Mouse (Mus musculus): ENCODE measurements around the gene Krt19. TPM values are rescaled to one million over a fixed set of nuclear protein-coding genes. Genes with fewer than 3 reads are reported as not detected.

The Krt19 gene
- polyA plus RNA-seq, 1 experiment from 2014 or later, result 533 TPM

GRCm38 (mm10) chr11:100102693-100103429, 45.6 kb downstream of the Krt19 start:
- ATAC-seq, result no peak

GRCm38 (mm10) chr11:100100391-100100790, 48.1 kb downstream of the Krt19 start:
- no peak overlapping the region for H3K27ac ChIP-seq (ENCODE audit: low read depth, low read length)
- H3K4me3 ChIP-seq (ENCODE audit: low read depth, low read length), result no peak overlapping the region
- no peaks in the 10 kb centered on the region for H3K4me1 ChIP-seq (replicated peaks; ENCODE audit: control insufficient read depth, insufficient read depth, low read length)
- no peak for ATAC-seq
- H3K36me3 ChIP-seq (ENCODE audit: control insufficient read depth, insufficient read depth), result no peaks in the 10 kb centered on the region
- TF ChIP-seq CTCF (IDR thresholded peaks at IDR 0.05; ENCODE audit: low read depth), result no peak
- no peaks in the 10 kb centered on the region for H3K9me3 ChIP-seq (ENCODE audit: control insufficient read depth)
- H3K4me2 ChIP-seq (replicated peaks; ENCODE audit: low read depth), result no peak overlapping the region
- no peak overlapping the region for H3K9ac ChIP-seq (ENCODE audit: low read depth, low read length)
- H3K27me3 ChIP-seq (replicated peaks; ENCODE audit: control insufficient read depth, insufficient read depth, low read length), result no peaks in the 10 kb centered on the region
- 85% methylated on average over 4 of the region's 4 CpGs for WGBS

More at GRCm38 (mm10) chr11:100102693-100103429, 45.6 kb downstream of the Krt19 start:
- no peak overlapping the region for H3K27ac ChIP-seq (ENCODE audit: low read depth, low read length)
- H3K4me3 ChIP-seq (ENCODE audit: low read depth, low read length), result no peak overlapping the region
- 73% methylated on average over 15 of the region's 15 CpGs for WGBS
- no peak overlapping the region for H3K9ac ChIP-seq (ENCODE audit: low read depth, low read length)
- no peaks in the 10 kb centered on the region for H3K9me3 ChIP-seq (ENCODE audit: control insufficient read depth)
- TF ChIP-seq CTCF (IDR thresholded peaks at IDR 0.05; ENCODE audit: low read depth), result no peak
- no peaks in the 10 kb centered on the region for H3K27me3 ChIP-seq (replicated peaks; ENCODE audit: control insufficient read depth, insufficient read depth, low read length)
- no peaks in the 10 kb centered on the region for H3K36me3 ChIP-seq (ENCODE audit: control insufficient read depth, insufficient read depth)
- H3K4me2 ChIP-seq (replicated peaks; ENCODE audit: low read depth), result no peak overlapping the region
- H3K4me1 ChIP-seq (replicated peaks; ENCODE audit: control insufficient read depth, insufficient read depth, low read length), result no peaks in the 10 kb centered on the region

GRCm38 (mm10) chr11:100097819-100098218, 50.6 kb downstream of the Krt19 start:
- no peaks in the 10 kb centered on the region for H3K36me3 ChIP-seq (ENCODE audit: control insufficient read depth, insufficient read depth)
- TF ChIP-seq CTCF (IDR thresholded peaks at IDR 0.05; ENCODE audit: low read depth), result no peak
- ATAC-seq, result 0 out of 2 replicates have a peak, but pooled peaks have one; percentile 6
- H3K27me3 ChIP-seq (replicated peaks; ENCODE audit: control insufficient read depth, insufficient read depth, low read length), result no peaks in the 10 kb centered on the region
- H3K4me2 ChIP-seq (replicated peaks; ENCODE audit: low read depth), result no peak overlapping the region
- H3K9ac ChIP-seq (ENCODE audit: low read depth, low read length), result no peak overlapping the region
- no peaks in the 10 kb centered on the region for H3K4me1 ChIP-seq (replicated peaks; ENCODE audit: control insufficient read depth, insufficient read depth, low read length)
- H3K27ac ChIP-seq (ENCODE audit: low read depth, low read length), result no peak overlapping the region
- no peaks in the 10 kb centered on the region for H3K9me3 ChIP-seq (ENCODE audit: control insufficient read depth)
- WGBS, result 70% methylated on average over 9 of the region's 9 CpGs
- H3K4me3 ChIP-seq (ENCODE audit: low read depth, low read length), result no peak overlapping the region

- H3K27ac ChIP-seq (ENCODE audit: low read depth, low read length), result no peak within 1 kb of the TSS
- no peaks in the 10 kb centered on the region for H3K27me3 ChIP-seq (replicated peaks; ENCODE audit: control insufficient read depth, insufficient read depth, low read length)
- no peak for ATAC-seq
- no peaks in the 10 kb centered on the region for H3K4me1 ChIP-seq (replicated peaks; ENCODE audit: control insufficient read depth, insufficient read depth, low read length)
- no peak within 1 kb of the TSS for H3K4me3 ChIP-seq (ENCODE audit: low read depth, low read length)
- TF ChIP-seq CTCF (IDR thresholded peaks at IDR 0.05; ENCODE audit: low read depth), result no peak
- 83% methylated on average over 9 of the region's 9 CpGs for WGBS
- no peak within 1 kb of the TSS for H3K9ac ChIP-seq (ENCODE audit: low read depth, low read length)
- H3K36me3 ChIP-seq (ENCODE audit: control insufficient read depth, insufficient read depth), result no peaks in the 10 kb centered on the region
- no peaks in the 10 kb centered on the region for H3K9me3 ChIP-seq (ENCODE audit: control insufficient read depth)
- no peak within 1 kb of the TSS for H3K4me2 ChIP-seq (replicated peaks; ENCODE audit: low read depth)
Measured at GRCm38 (mm10) chr11:100096141-100096540, 52.3 kb downstream of the Krt19 start, which contains the start of gene Krt35. Gene Krt35, minus strand, starts transcription at chr11:100096241.

Other genes starting within 250 kb of the Krt19 start
- gene Krtap31-1, start 240.7 kb downstream of the Krt19 start, polyA plus RNA-seq (2015; fragmentation: Nextera tagmentation; extraction: Ambion mirVana), result not detected in 2 replicates
- not detected in 2 replicates for gene Gm11565, start 233.9 kb downstream of the Krt19 start, polyA plus RNA-seq (2015; fragmentation: Nextera tagmentation; extraction: Ambion mirVana)
- gene Krtap31-2, start 212.4 kb downstream of the Krt19 start, polyA plus RNA-seq (2015; fragmentation: Nextera tagmentation; extraction: Ambion mirVana), result not detected in 2 replicates
- gene Krtap9-5, start 200.2 kb downstream of the Krt19 start, polyA plus RNA-seq (2015; fragmentation: Nextera tagmentation; extraction: Ambion mirVana), result not detected in 2 replicates
- gene Krtap29-1, start 169.6 kb downstream of the Krt19 start, polyA plus RNA-seq (2015; fragmentation: Nextera tagmentation; extraction: Ambion mirVana), result not detected in 2 replicates
- gene Krtap16-1, start 162.1 kb downstream of the Krt19 start, polyA plus RNA-seq (2015; fragmentation: Nextera tagmentation; extraction: Ambion mirVana), result not detected in 2 replicates
- gene Krtap17-1, start 154.7 kb downstream of the Krt19 start, polyA plus RNA-seq (2015; fragmentation: Nextera tagmentation; extraction: Ambion mirVana), result 0.16 TPM in 1 of 2 replicates, not detected in the other
- gene Krt33a, start 132.5 kb downstream of the Krt19 start, polyA plus RNA-seq (2015; fragmentation: Nextera tagmentation; extraction: Ambion mirVana), result not detected in 2 replicates
- gene Krt33b, start 118.8 kb downstream of the Krt19 start, polyA plus RNA-seq (2015; fragmentation: Nextera tagmentation; extraction: Ambion mirVana), result not detected in 2 replicates
- gene Krt34, start 107.1 kb downstream of the Krt19 start, polyA plus RNA-seq (2015; fragmentation: Nextera tagmentation; extraction: Ambion mirVana), result not detected in 2 replicates
- gene Krt31, start 98.1 kb downstream of the Krt19 start, polyA plus RNA-seq (2015; fragmentation: Nextera tagmentation; extraction: Ambion mirVana), result 0.07 TPM in 1 of 2 replicates, not detected in the other
- not detected in 2 replicates for gene Krt32, start 60.4 kb downstream of the Krt19 start, polyA plus RNA-seq (2015; fragmentation: Nextera tagmentation; extraction: Ambion mirVana)
- 0.26 and 0.44 TPM in 2 replicates for gene Krt35, start 52.4 kb downstream of the Krt19 start, polyA plus RNA-seq (2015; fragmentation: Nextera tagmentation; extraction: Ambion mirVana)
- 0.09 and 0.16 TPM in 2 replicates for gene Krt36, start 43.0 kb downstream of the Krt19 start, polyA plus RNA-seq (2015; fragmentation: Nextera tagmentation; extraction: Ambion mirVana)
- gene Krt13, start 27.1 kb downstream of the Krt19 start, polyA plus RNA-seq (2015; fragmentation: Nextera tagmentation; extraction: Ambion mirVana), result not detected in 2 replicates
- 1.2 and 1.5 TPM in 2 replicates for gene Krt15, start 12.7 kb downstream of the Krt19 start, polyA plus RNA-seq (2015; fragmentation: Nextera tagmentation; extraction: Ambion mirVana)
- gene Krt9, start 44.6 kb upstream of the Krt19 start, polyA plus RNA-seq (2015; fragmentation: Nextera tagmentation; extraction: Ambion mirVana), result not detected in 2 replicates
- 8.9 and 10.0 TPM in 2 replicates for gene Krt14, start 58.9 kb upstream of the Krt19 start, polyA plus RNA-seq (2015; fragmentation: Nextera tagmentation; extraction: Ambion mirVana)
- not detected in 2 replicates for gene Krt16, start 100.2 kb upstream of the Krt19 start, polyA plus RNA-seq (2015; fragmentation: Nextera tagmentation; extraction: Ambion mirVana)
- 5.3 and 7.8 TPM in 2 replicates for gene Krt17, start 112.4 kb upstream of the Krt19 start, polyA plus RNA-seq (2015; fragmentation: Nextera tagmentation; extraction: Ambion mirVana)
- gene Krt42, start 121.2 kb upstream of the Krt19 start, polyA plus RNA-seq (2015; fragmentation: Nextera tagmentation; extraction: Ambion mirVana), result 0.12 and 0.18 TPM in 2 replicates
- 1,650 and 1,730 TPM in 2 replicates for gene Eif1, start 171.2 kb upstream of the Krt19 start, polyA plus RNA-seq (2015; fragmentation: Nextera tagmentation; extraction: Ambion mirVana)
- gene Gast, start 185.7 kb upstream of the Krt19 start, polyA plus RNA-seq (2015; fragmentation: Nextera tagmentation; extraction: Ambion mirVana), result 1.1 and 5.0 TPM in 2 replicates
- 10.0 and 10.4 TPM in 2 replicates for gene Hap1, start 207.5 kb upstream of the Krt19 start, polyA plus RNA-seq (2015; fragmentation: Nextera tagmentation; extraction: Ambion mirVana)
- 102 and 103 TPM in 2 replicates for gene Jup, start 249.1 kb upstream of the Krt19 start, polyA plus RNA-seq (2015; fragmentation: Nextera tagmentation; extraction: Ambion mirVana)